Mouse (Mus musculus): Measurements from ENCODE around the gene Opa3.

- TF ChIP-seq POLR2A (IDR thresholded peaks at IDR 0.05; ENCODE audit: borderline replicate concordance, low read depth, low read length) (no peak), CTCF (IDR thresholded peaks at IDR 0.05; ENCODE audit: low read depth, low read length) (peak; percentile 99)
Observed at GRCm38 (mm10) chr7:19300501-19301421, 72.6 kb downstream of the Opa3 start.
